Mouse (Mus musculus): Measurements from ENCODE around the gene Agps.
"Not testable (repeated sequence)": the region's sequence is repeated elsewhere in the genome, so short reads cannot be mapped to it uniquely, and the experiment has no call there.

DNA sequence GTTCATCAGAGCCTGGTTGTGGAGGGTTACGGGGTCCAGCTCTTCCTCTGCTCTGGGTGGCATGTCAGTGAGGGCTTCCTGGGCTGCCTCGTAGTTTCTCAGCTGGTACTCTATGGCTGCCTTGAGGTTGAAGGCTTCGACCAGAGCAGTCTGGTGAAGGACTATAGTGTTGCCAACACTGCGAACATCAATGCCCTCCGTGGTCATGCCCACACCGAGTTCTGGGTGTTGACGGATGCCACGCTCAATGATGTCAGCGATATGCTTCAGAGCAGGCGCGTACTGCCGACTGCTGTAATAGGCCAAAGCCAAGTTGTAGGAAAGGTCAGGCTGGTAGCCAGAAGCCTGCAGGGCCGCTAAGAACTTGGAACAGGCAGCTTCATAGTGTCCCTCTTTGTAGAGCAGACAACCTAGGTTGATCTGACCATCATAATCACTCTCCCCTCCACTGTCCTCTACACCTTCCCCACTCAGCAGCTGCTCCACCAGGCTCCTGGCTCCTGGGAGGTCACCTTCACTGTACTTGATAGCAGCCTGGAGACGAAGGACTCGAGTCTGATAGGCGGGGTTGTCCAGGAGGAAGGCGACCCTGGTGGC, 105.6 kb downstream of the Agps start:
- not testable (repeated sequence) for TF ChIP-seq CTCF, EP300 (IDR thresholded peaks at IDR 0.05)
